Mouse (Mus musculus) G1E (cell line): Measurements from ENCODE around the gene Phyh. TPM values are rescaled to one million over a fixed set of nuclear protein-coding genes. Genes with fewer than 3 reads are reported as not detected.

ENCODE experiments used
- ATAC-seq: 2 replicates; pipeline ENCODE4 v1.8.0; 2016; ENCODE audit warnings: mild to moderate bottlenecking; ENCODE audit not compliant: insufficient number of reproducible peaks, poor library complexity, low FRiP score, severe bottlenecking; ENCODE audit errors: extremely low read depth
- DNase-seq: peaks from one replicate; pipeline ENCODE4 v3.0.0; 2012; ENCODE audit warnings: low spot score
- H3K27me3 ChIP-seq: 2 replicates; pipeline ENCODE4 v1.6.1; 2012; ENCODE audit warnings: mild to moderate bottlenecking, low read length, inconsistent platforms; ENCODE audit not compliant: insufficient read depth
- H3K36me3 ChIP-seq: replicated peaks from 2 replicates; pipeline ENCODE3; 2012; ENCODE audit warnings: mild to moderate bottlenecking, inconsistent platforms
- H3K4me1 ChIP-seq: 2 replicates; pipeline ENCODE4 v1.6.1; 2012; ENCODE audit warnings: low read depth, low read length, inconsistent platforms, mixed read lengths; ENCODE audit not compliant: insufficient read depth
- H3K4me3 ChIP-seq: 2 replicates; pipeline ENCODE4 v1.5.1; 2012; ENCODE audit warnings: low read depth, mild to moderate bottlenecking, inconsistent platforms, low read length, moderate library complexity, mixed read lengths
- H3K9me3 ChIP-seq: replicated peaks from 2 replicates; pipeline ENCODE4 v1.6.1; 2012; ENCODE audit warnings: inconsistent platforms
- CTCF ChIP-seq: IDR thresholded peaks from 2 replicates; pipeline ENCODE4 v1.5.1; 2012; ENCODE audit warnings: low read depth, low read length, inconsistent platforms, mixed read lengths
- GATA1 ChIP-seq: IDR thresholded peaks from 2 replicates; pipeline ENCODE4 v1.6.1; 2012; ENCODE audit warnings: borderline replicate concordance, low read length, inconsistent platforms, mixed read lengths
- GATA2 ChIP-seq: IDR thresholded peaks from 2 replicates; pipeline ENCODE4 v1.6.1; 2012; ENCODE audit warnings: low read depth, low read length, inconsistent platforms, borderline replicate concordance
- POLR2AphosphoS5 ChIP-seq: IDR thresholded peaks from 2 replicates; pipeline ENCODE4 v1.6.1; 2012; ENCODE audit warnings: low read depth, low read length, inconsistent platforms; ENCODE audit not compliant: insufficient replicate concordance
- TAL1 ChIP-seq: conservative IDR thresholded peaks from 2 replicates; pipeline ENCODE4 v1.6.1; 2012; ENCODE audit warnings: low read depth, low read length, inconsistent platforms, mixed read lengths
- polyA plus RNA-seq: library from polyadenylated mRNA; stranded (reverse); fragments of >175 nt; gene quantifications from 2 replicates; pipeline ENCODE4 v1.2.3, GENCODE M21; 2012
- total RNA-seq, 2 experiments: library from RNA; stranded (forward) in 1 of 2; stranded (reverse) in 1 of 2; fragments of 200-1000 nt in 1 of 2; fragments of >200 nt in 1 of 2; fragmentation: Nextera tagmentation in 1 of 2; gene quantifications; 2 replicates each; pipeline ENCODE4 v1.2.3; 2014 to 2017

Gene Phyh
- total and polyA plus RNA-seq, 3 experiments: 4.3 to 22.6 (median 20.2) TPM

DNA sequence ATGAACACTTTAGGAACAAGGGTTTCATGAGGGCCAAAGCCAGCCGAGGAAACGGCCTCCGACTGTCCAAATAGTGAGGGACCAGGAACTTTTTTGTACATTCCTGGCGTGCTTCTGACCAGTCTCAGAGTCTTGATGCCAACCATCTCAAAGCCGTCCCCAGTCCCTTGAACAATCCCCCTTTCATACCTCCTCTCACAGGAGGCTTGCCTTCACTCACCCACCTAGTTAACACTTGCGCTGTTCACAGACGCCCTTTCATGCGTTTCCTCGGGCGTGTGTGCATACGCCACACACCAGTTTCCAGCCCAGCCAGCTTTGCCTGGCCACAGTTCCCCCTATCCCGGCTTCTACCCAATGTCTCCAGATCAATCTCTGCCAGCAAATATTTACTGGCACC is 39.2 kb downstream of the Phyh start:
- ATAC-seq: no peak

DNA sequence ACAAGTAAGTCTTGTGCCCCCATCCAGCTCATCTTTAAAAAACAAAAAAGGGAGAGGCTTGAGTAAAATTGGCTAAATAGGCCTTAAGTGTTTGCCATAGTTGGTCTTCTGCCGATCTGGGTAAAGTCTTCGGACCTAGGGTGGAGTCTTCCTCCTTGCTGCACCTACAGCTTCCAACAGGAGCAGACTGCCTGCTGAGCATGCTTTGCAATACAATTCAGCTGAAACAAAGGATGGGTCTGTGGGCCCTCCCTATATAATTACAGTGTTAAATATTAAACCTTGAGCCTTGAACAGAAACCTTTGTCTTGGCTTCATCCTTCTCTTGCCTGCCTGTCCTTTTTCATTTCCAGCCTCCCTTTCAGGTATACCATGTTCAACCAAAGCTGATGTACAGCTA is 49.0 kb downstream of the Phyh start:
- no peaks in the 10 kb centered on the region for H3K36me3 ChIP-seq
- H3K4me3 ChIP-seq: no peak overlapping the region
- no peaks in the 10 kb centered on the region for H3K4me1 ChIP-seq
- H3K27me3 ChIP-seq: peaks cover 21% of the 10 kb centered on the region
- DNase-seq (no peak), ATAC-seq (no peak)
- TF ChIP-seq TAL1: no peak
- TF ChIP-seq POLR2AphosphoS5: no peak
- no peak for TF ChIP-seq CTCF
- no peak for TF ChIP-seq GATA2
- TF ChIP-seq GATA1: no peak
- no peaks in the 10 kb centered on the region for H3K9me3 ChIP-seq

More for the DNA sequence above, 39.2 kb downstream of the Phyh start:
- no peaks in the 10 kb centered on the region for H3K36me3 ChIP-seq
- H3K27me3 ChIP-seq: peaks cover 15% of the 10 kb centered on the region
- no peaks in the 10 kb centered on the region for H3K9me3 ChIP-seq
- TF ChIP-seq GATA1 (no peak), GATA2 (no peak), TAL1 (no peak), CTCF (no peak), POLR2AphosphoS5 (no peak)
- H3K4me1 ChIP-seq: no peaks in the 10 kb centered on the region
- DNase-seq: no peak
- H3K4me3 ChIP-seq: no peak overlapping the region

DNA sequence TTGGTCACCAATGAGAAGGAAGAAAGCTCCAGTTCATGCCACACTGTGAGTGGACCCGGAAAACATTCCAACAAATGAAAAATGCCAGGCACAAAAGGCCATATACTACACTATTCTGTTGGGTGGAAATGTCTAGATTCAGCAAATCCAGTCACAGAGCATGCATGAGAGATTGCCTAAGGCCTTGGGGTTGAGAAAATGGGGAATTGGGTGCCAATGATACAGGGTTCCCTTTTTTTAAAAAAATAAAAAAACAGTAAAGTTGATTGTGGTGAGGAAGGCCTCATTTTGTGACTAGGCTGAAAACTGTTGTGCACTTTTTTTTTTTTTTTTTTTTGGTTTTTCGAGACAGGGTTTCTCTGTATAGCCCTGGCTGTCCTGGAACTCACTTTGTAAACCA is 50.3 kb downstream of the Phyh start:
- H3K27me3 ChIP-seq: peaks cover 32% of the 10 kb centered on the region
- no peaks in the 10 kb centered on the region for H3K36me3 ChIP-seq
- TF ChIP-seq CTCF (no peak), POLR2AphosphoS5 (no peak), GATA2 (no peak), GATA1 (no peak), TAL1 (no peak)
- no peaks in the 10 kb centered on the region for H3K4me1 ChIP-seq
- ATAC-seq (no peak), DNase-seq (no peak)
- H3K9me3 ChIP-seq: no peaks in the 10 kb centered on the region
- no peak overlapping the region for H3K4me3 ChIP-seq

DNA sequence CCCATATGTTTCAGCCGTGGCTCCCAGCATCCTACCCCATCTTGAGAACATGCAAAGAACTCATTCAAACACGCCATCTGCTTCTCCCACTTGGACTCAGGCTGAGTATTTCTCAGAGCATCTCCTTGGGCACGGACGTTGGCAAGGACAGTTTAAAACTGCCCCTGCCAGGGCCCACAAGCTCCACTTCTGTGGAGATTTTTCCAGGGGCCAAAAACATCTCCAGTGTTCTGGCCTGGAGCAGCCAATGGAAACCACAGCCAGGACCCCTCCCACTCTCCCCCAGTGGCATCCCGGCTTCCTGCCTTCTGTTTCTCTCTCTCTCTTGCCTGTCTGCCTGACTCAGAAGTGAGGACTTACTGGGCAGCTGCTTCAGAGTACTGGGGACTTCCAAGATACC is 57.0 kb downstream of the Phyh start, which contains the start of gene Ucma:
Gene Ucma (plus strand): TSS at position 316 of the 400 bp plus-strand sequence.
- H3K36me3 ChIP-seq: no peaks in the 10 kb centered on the region
- no peak within 1 kb of the TSS for H3K4me3 ChIP-seq
- no peak for TF ChIP-seq POLR2AphosphoS5
- TF ChIP-seq GATA1: no peak
- no peak for TF ChIP-seq GATA2
- TF ChIP-seq TAL1: no peak
- TF ChIP-seq CTCF: no peak
- no peaks in the 10 kb centered on the region for H3K9me3 ChIP-seq
- DNase-seq (no peak), ATAC-seq (no peak)
- no peaks in the 10 kb centered on the region for H3K4me1 ChIP-seq
- H3K27me3 ChIP-seq: peaks cover 41% of the 10 kb centered on the region

DNA sequence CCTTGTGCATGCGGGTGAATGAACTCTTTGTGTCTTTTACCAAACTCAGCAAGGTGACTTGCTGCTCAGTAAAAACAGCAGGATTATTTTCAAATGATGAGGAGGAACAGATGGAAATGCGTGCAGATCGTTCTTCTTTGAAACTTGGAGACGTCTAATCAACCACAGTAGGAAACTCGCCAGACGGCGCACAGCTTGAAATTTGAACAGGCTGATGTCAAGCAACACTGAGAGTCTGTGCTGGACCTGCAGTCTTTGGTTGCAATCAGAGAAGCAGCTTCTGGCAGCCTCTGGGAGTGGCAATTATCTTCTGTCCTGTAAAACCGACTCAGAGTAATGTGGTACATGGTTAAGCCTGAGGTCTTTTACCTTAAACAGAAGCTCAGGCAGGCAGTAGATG is 59.3 kb downstream of the Phyh start:
- Histone ChIP-seq H3K4me3 (no peak overlapping the region), H3K36me3 (no peaks in the 10 kb centered on the region), H3K27me3 (peaks cover 37% of the 10 kb centered on the region), H3K9me3 (no peaks in the 10 kb centered on the region), H3K4me1 (no peaks in the 10 kb centered on the region)
- TF ChIP-seq TAL1 (no peak), GATA1 (no peak), GATA2 (no peak), CTCF (no peak), POLR2AphosphoS5 (no peak)
- DNase-seq: no peak
- no peak for ATAC-seq

DNA sequence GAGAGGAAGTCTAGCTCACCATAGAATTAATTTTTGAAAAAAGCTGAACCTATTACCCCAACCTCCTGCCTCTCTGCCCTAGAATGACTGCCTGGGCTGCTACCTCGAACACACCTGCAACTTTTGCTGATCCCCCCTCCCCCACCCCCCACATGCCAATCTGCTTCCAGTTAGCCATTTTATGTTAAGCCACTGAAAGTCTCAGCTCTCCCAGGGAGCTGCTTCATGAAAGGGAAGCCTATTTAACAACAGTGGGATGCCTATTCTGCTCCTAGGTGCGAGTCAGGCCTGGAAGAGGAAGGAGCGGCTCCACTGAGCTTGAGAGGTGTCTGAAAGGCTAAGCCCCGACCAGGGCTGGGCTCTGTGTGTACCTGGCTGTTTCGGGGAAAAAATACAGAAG is 65.2 kb downstream of the Phyh start:
- no peak for TF ChIP-seq TAL1
- no peak for TF ChIP-seq GATA2
- TF ChIP-seq POLR2AphosphoS5: no peak
- TF ChIP-seq CTCF: no peak
- no peak for TF ChIP-seq GATA1
- peaks cover 15% of the 10 kb centered on the region for H3K36me3 ChIP-seq
- H3K9me3 ChIP-seq: no peaks in the 10 kb centered on the region
- H3K4me1 ChIP-seq: no peaks in the 10 kb centered on the region; the same call in 1 of the 2 replicates
- H3K27me3 ChIP-seq: peaks cover 19% of the 10 kb centered on the region
- no peak for DNase-seq
- H3K4me3 ChIP-seq: no peak overlapping the region
- no peak for ATAC-seq

DNA sequence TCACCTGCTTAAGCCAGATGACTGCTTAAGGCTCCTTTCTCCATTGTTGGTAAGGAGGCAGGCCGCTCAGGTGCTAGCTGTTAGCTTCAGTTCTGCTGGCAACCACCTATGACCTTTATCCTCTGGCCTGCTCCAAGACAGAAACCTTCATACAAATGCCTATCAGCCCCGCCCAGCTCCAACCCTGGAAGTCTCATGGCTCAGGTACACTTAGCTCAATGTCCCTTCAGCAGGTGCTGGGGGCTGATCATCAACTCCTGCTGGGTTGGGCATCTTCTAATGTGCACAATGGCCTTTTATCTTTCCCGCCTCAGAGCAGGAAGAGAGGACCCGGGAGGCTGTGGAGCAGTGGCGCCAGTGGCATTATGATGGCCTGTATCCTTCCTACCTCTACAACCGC is 66.2 kb downstream of the Phyh start:
- Histone ChIP-seq H3K4me3 (no peak overlapping the region), H3K27me3 (peaks cover 16% of the 10 kb centered on the region), H3K36me3 (peaks cover 21% of the 10 kb centered on the region), H3K9me3 (no peaks in the 10 kb centered on the region), H3K4me1 (no peaks in the 10 kb centered on the region; the same call in 1 of the 2 replicates)
- ATAC-seq (no peak), DNase-seq (no peak)
- TF ChIP-seq CTCF (no peak), POLR2AphosphoS5 (no peak), TAL1 (no peak), GATA1 (no peak), GATA2 (no peak)
